Mouse (Mus musculus) CH12F3 (cell line): ENCODE results near the gene Gcn1l1.

ENCODE experiments used
- in situ Hi-C: fragments of 300-500 bp; cut with MboI; formaldehyde crosslinking; loops from 2 replicates; pipeline ENCODE4 v1.14.3; 2020; ENCODE audit warnings: low sequenced_read_pairs

Gcn1l1 gene

DNA sequence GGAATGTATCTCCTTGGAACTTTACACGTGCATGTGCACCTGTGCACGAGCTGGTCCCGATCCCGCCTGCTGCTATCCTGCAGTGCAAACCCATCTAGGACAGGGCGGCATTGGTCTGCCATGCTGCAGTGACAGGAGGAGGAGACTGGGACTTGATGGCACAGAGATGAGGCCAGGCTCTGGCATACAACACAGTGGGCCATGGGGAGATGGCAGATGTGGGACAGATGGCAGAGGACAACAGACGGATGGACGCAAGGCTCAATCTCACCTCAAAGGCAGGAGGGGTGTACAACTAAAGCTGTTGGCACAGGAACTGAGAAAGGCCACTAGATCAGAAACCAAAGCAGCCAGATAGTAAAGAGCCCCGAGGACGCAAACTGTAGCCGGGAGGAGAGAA is 85.8 kb downstream of the Gcn1l1 start:
- in situ Hi-C loops = no loop called here

DNA sequence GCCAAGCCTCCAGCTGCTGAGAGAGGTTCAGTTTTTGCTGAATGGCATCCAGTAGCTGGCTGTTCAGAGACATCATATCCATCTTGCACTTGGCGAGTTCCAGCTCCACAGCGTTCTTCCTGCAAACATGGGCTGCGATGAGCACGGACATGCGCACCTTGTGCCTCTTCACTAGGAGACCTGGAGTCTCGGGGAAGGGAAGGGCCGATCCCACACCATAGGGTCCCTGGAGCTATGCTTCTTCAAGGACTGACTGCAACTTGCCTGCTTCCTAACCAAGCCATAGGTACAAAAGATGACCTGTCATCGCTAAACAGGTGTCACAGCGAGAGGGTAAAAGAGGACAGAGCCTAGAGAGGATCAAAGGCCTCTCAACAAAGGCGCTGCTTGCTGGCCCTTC is 86.8 kb downstream of the Gcn1l1 start:
- in situ Hi-C loops = no loop called here

DNA sequence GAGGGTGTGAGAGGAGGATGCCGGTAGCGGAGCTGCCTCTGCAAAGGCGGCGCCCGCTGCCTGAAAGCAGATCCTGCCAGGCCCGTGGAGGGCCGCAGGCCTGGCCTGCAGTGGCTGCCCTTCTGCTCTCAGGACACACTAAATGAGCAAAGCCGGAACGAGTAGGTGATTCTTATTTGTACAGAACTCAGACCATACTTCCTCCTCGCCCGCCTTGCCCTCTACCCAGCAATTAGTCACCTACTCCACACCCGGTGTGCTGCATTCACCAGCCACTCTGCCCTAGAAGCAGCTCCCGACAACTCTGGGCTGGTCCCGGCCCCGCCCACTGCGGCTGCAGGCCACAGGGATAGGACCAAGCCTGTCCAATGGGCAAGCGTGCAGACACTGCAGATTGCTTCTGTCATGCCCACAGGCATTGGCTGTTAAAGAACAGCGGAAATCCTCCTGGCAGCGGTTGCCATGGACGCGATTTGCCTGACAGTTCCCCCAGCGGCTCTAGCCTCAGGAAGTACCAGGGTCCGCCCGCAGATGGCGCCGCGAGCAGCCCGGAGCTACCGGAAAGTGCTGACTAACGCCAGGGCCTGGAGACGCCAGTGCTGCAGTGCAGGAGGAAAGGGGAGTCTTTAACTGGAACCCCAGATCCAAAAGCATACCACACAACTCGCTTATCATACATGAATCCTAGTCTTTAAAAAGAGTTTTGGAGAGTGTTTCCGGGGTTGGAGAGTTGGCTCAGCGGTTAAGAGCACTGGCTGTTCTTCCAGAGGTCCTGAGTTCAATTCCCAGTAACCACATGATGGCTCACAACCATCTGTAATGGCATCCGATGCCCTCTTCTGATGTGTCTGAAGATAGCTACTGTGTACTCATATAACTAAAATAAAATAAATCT is 87.9 kb downstream of the Gcn1l1 start:
- in situ Hi-C loops = no loop called here

DNA sequence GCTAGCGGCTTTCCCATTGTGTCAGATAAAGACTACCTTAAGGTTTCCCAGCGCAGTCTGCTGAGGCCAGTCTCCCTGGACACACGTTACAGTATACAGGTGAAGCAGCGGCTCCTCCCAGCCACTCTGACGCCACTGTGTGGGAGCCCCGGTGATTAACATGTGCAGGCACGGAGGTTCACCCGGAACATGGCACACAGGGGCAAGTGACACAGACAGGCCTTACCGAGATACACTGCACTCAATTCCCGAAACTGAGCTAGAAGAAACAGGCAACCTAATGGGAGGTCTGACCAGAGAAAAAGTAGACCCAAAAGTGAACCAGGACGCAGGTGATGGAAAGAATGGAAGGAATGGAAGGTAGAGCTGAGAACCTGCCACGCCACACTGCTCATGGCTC is 88.7 kb downstream of the Gcn1l1 start:
- in situ Hi-C loops = no loop called here

DNA sequence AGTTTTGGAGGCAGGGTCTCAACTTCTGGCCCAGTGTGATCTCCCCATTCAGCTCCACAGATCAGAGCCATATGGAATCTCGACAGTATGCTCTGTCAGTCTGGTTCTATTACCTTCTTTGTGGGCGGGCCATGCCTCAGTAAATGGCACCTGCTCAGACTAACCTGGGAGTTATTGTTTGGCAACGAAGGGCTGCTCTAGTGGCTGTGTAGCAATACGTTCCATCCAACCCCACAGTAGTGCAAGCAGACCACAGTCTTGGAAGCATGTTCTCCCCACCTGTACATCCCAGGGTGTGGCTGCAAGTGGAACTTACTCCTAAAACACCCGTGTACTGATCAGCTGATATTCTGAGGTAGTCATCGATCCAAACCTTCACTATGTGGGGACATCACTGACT is 91.6 kb downstream of the Gcn1l1 start:
- in situ Hi-C loops = no loop called here

DNA sequence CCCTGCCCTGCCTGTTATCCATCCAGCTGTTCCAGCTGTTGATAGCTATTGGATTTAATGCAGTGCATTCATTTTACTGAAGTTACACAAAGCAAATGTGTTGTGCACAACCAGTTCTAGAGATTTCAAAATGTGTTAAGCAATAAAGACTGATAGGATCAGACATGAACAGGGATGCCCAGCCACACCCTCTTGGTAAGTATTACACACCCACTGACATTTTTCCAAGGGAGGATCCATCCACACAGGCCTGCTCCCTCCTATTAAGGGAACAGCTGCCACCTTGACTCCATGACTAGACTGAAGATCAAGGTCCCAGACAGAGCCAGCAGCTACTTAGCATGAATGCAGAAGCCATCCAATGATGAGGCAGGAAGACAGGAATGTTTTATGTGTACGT is 92.2 kb downstream of the Gcn1l1 start:
- in situ Hi-C loops = no loop called here

DNA sequence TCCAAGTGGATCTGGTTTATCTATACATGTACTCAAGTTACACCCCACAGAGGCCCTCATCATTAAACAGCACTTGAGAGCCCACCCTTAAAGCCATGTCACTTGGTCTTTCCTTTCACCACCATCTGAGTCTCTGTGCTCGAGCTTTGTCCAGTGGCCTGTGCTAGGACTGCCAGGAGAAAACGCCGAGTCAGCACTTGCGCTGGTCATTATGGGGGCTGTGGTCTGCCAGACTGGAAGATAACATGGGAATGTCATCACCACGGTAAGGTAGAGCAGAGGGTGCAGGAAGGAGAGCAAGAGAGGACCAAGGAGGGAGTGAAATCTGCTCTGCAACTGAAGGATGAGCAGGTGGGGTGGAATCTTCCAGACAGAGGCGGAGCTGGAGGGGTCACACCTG is 93.3 kb downstream of the Gcn1l1 start:
- in situ Hi-C loops = no loop called here

DNA sequence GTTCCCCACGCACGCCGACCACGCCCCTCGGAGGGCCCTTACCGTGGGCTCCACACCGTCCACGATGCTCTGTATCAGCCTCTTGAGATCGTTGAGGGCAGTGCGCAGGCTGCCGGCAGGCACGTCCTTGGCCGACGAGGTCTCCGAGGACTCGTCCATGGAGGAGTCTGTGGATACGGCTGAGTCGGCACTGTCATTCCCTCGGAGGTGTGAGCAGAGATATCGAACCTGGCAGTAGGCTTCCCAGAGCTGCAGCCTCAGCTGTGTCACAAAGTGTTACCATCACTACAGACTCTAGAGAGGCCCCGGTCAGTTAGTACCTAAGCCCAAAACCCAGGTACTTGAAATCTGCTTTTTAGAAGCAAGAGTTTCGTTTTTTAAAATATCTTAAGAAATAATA is 97.6 kb downstream of the Gcn1l1 start:
- in situ Hi-C loops = no loop called here

DNA sequence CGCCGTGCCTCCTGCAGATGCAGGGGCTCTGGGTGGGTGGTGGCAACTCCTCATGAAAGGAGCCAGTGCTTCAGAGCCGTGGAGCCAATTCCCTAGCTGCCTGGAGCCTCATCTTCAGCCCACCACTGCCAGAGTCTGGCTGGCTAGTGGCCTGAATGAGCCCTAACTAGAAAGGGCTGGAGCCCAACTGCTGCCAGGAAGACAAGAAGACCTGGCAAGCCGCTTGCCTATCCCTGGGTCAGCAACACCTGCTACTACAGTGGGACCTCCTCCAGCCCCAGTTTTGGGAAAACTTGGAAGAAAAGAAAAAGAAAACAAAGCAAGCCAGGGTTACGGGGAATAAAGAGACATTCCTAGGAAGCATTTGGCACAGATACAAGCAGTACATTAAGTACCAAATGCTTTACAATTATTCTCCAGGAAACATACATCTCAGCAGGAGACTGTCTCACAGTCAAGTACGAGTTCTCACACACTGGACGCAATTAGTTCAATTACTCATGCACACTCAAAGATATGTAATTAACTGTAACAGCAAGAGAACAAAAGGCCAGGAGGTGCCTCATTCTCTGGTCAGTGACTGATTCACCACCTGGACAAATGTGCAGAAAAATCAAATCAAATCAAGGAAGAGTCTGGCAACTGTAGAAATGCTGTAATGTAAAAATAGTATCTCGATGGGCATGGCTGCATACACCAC is 101.5 kb downstream of the Gcn1l1 start:
- in situ Hi-C loops = no loop called here

DNA sequence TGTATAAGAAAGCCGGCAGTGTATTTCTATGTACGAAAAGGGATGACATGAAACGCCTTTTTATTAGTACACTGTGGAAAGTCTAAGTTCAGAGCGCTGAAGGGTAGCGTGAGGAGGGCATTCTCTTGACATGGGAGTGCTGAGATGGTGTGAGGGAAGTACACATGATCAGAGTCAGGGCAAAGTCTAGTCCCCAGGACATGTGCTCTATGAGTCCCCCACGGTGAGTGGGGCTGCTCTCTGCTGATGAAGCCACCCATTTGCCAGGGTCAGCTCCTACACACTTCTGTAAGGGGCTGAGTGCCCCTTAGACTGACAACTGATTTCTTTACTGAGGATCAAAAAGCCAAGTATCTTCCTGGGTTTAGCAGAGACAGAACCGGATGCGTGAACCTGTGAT is 102.2 kb downstream of the Gcn1l1 start:
- in situ Hi-C loops = no loop called here

DNA sequence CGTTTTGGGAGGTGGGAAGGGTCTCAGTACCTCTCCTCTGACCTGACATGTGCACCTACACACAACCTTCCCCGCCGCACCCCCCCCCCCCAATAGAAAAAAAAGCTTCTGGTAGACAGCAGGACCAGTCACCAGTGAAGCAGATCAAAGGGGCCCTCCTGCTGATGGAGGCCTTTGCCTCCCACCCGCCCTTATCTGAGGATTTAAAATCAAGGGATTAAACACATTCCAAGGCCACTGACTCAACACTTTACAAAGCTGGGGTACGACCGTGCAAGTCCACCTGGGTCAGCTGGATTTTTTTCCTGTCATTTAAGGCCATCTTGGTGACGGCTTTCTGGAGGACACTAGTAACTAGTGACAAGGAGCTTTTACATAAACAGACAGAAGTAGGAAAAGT is 102.8 kb downstream of the Gcn1l1 start:
- in situ Hi-C loops = no loop called here

DNA sequence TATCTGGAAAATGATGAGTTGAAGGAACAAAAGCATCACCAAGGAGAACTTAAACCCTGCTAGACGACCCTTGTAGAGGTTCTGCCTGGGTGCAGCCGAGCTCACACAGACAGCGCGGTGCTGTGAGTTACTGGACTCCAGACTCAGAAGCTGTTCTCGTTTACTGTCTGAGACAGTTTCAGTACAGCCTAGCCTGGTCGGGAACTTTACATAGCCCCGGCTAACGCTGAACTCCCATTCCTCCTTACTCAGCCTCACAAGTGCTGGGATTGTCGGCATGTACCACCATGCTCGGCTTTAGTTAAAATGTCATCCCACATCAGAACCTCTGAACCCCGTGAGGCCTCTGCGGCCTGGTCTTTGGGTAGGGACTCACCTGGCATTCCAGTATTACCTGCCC is 103.9 kb downstream of the Gcn1l1 start:
- in situ Hi-C loops = no loop called here

DNA sequence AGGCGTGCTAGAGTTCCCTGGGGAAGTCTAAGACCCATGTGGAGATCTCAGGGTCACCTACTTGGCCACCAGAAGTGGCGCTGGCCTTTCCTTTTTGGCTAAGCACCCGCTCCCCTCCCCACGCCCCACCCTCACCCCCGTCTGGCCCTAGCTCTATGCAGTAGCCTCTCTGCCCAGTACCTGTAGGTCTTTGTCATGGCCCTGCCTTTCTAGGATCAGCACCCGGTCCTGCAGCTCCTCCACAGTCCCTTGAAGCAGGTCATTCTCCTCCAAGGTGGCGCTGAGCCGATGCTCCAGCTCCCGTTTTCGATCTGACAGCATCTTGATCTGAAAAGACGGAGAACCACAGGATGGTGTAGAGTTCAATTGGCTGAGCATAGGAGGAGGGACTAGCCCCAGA is 104.9 kb downstream of the Gcn1l1 start:
- in situ Hi-C loops = no loop called here

DNA sequence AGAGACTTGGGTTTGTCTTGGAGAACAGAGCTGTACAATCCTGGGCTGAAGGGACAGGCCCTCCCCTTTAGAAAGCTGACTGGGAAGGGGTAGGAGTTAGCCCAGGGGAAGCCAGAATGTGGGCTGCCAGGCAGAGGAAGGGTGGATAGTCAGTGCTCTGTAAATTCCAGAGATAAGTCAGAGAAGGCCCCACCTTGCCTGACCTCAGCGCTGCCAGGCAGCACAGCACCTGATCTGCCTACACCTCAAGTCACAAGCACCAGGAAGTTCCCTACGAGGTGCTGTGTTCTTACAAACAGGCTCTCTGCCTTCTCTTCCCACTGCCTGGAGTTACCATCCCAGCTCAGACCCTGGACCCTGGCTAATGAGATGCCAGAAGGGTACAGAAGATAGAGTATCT is 105.4 kb downstream of the Gcn1l1 start:
- in situ Hi-C loops = no loop called here

DNA sequence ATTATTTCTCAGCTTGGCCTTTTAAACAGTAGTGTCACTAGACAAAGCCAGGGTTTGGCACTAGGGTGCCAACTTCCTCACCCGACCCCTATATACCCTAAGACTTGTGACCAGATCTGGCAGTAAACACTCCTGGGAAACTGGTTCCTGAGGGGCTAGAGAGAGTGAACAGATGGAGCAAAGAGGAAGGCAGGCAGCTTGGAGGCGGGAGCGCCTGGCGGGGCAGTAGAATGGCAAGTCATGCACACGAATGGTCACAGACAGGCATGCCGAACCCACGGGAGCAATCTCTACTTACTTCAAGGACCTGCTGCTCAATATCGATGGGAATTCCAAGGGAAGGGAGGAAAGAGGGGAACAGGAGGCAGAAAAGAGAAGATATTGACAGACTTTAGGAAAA is 106.8 kb downstream of the Gcn1l1 start:
- in situ Hi-C loops = no loop called here
